Mouse (Mus musculus) neural tube, embryonic 10.5 days (tissue): ENCODE data around the gene Hes3.

Experiments used
- DNase-seq: peaks from one replicate; pipeline ENCODE4 v3.0.0-alpha.2; 2017; ENCODE audit warnings: low spot score; ENCODE audit errors: extremely low spot score

The Hes3 gene

GRCm38 (mm10) chr4:152281601-152282000 lies 9.9 kb downstream of the Hes3 start:
- peak; percentile 16 for DNase-seq

- DNase-seq = no peak
Measured at GRCm38 (mm10) chr4:152278986-152279385, 12.5 kb downstream of the Hes3 start.

- no peak for DNase-seq
Measured at GRCm38 (mm10) chr4:152277916-152278315, 13.5 kb downstream of the Hes3 start.

GRCm38 (mm10) chr4:152276389-152277347 lies 14.8 kb downstream of the Hes3 start:
- DNase-seq = peak; percentile 63

- peak; percentile 55 for DNase-seq
Measured at GRCm38 (mm10) chr4:152274681-152275131, 16.8 kb downstream of the Hes3 start.

- peak; percentile 67 for DNase-seq
Measured at GRCm38 (mm10) chr4:152273621-152274236, 17.7 kb downstream of the Hes3 start, which contains the start of gene Gpr153. TSS of gene Gpr153 (plus strand) at chr4:152274232.

GRCm38 (mm10) chr4:152273191-152273590 lies 18.3 kb downstream of the Hes3 start:
- DNase-seq = no peak

GRCm38 (mm10) chr4:152272449-152273049 lies 18.9 kb downstream of the Hes3 start:
- DNase-seq = no peak

GRCm38 (mm10) chr4:152272006-152272405 lies 19.5 kb downstream of the Hes3 start:
- DNase-seq = no peak

- no peak for DNase-seq
Measured at GRCm38 (mm10) chr4:152271334-152271733, 20.1 kb downstream of the Hes3 start.

GRCm38 (mm10) chr4:152270599-152270998 lies 20.9 kb downstream of the Hes3 start:
- DNase-seq = no peak

- no peak for DNase-seq
Measured at GRCm38 (mm10) chr4:152269967-152270366, 21.5 kb downstream of the Hes3 start.

- no peak for DNase-seq
Measured at GRCm38 (mm10) chr4:152267748-152268369, 23.6 kb downstream of the Hes3 start.

- DNase-seq = no peak
Measured at GRCm38 (mm10) chr4:152266236-152266895, 25.1 kb downstream of the Hes3 start.

GRCm38 (mm10) chr4:152265791-152266190 lies 25.7 kb downstream of the Hes3 start:
- DNase-seq = no peak

- no peak for DNase-seq
Measured at GRCm38 (mm10) chr4:152264867-152265568, 26.4 kb downstream of the Hes3 start.

GRCm38 (mm10) chr4:152264177-152264530 lies 27.3 kb downstream of the Hes3 start:
- DNase-seq = no peak

GRCm38 (mm10) chr4:152263512-152264176 lies 27.8 kb downstream of the Hes3 start:
- peak; percentile 44 for DNase-seq

GRCm38 (mm10) chr4:152263089-152263488 lies 28.4 kb downstream of the Hes3 start:
- no peak for DNase-seq

- no peak for DNase-seq
Measured at GRCm38 (mm10) chr4:152262187-152262586, 29.3 kb downstream of the Hes3 start.
